Mouse (Mus musculus) hindbrain, embryonic 10.5 days (tissue): ENCODE results near the gene Igsf11. TPM values are rescaled to one million over a fixed set of nuclear protein-coding genes. Genes with fewer than 3 reads are reported as not detected.
A peak's percentile ranks its signal among the peaks of the same experiment; 100 is the strongest.

Source experiments
- DNase-seq: peaks from one replicate; pipeline ENCODE4 v3.0.0-alpha.2; 2017; ENCODE audit warnings: low spot score
- H3K27ac ChIP-seq: fragments of 300-500 bp; sonication (generic); 2 replicates; pipeline ENCODE4 v1.5.1; 2016; ENCODE audit warnings: mild to moderate bottlenecking, moderate library complexity
- H3K27me3 ChIP-seq: fragments of 300-500 bp; sonication (generic); 2 replicates; pipeline ENCODE4 v1.6.1; 2016; ENCODE audit warnings: mild to moderate bottlenecking; ENCODE audit not compliant: poor library complexity, insufficient read depth, severe bottlenecking
- H3K36me3 ChIP-seq: fragments of 300-500 bp; sonication (generic); 2 replicates; pipeline ENCODE4 v1.6.1; 2016; ENCODE audit warnings: mild to moderate bottlenecking, moderate library complexity
- H3K4me1 ChIP-seq: fragments of 300-500 bp; sonication (generic); replicated peaks from 2 replicates; pipeline ENCODE4 v1.6.1; 2016; ENCODE audit warnings: mild to moderate bottlenecking
- H3K4me3 ChIP-seq: fragments of 300-500 bp; sonication (generic); 2 replicates; pipeline ENCODE4 v1.5.1; 2016; ENCODE audit warnings: mild to moderate bottlenecking, moderate library complexity
- H3K9me3 ChIP-seq: fragments of 300-500 bp; sonication (generic); 2 replicates; pipeline ENCODE4 v1.6.1; 2016; ENCODE audit warnings: mild to moderate bottlenecking, moderate library complexity
- WGBS: fragments of 180-500 bp; shearing (Covaris S2); methylation state at CpG from one replicate; pipeline ENCODE4 v1.1.7; 2016; 5-methylcytosine and 5-hydroxymethylcytosine counted together
- polyA plus RNA-seq: library from polyadenylated mRNA; unstranded; fragments of >200 nt; fragmentation: Nextera tagmentation; extraction: Ambion mirVana; gene quantifications from 2 replicates; pipeline ENCODE4 v1.2.1, GENCODE M21; 2016

The Igsf11 gene
- polyA plus RNA-seq, 1 experiment from 2014 or later, result 3.3 TPM

DNA sequence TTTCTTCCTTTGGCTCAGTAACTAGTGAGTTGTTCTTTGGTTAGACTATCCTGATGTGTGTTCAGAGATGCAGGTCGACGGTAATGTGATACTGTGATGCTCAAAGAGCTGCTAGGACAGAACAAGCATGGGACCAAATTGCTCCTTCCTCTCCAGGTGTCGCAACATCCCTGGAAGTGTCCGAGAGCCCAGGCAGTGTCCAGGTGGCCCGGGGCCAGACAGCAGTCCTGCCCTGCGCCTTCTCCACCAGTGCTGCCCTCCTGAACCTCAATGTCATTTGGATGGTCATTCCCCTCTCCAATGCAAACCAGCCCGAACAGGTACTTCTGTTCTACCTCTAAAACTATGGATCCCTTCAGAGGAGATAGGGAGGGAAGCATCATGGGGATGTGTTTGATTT, 114.5 kb downstream of the Igsf11 start:
- 93% methylated on average over 7 of the region's 7 CpGs for WGBS

DNA sequence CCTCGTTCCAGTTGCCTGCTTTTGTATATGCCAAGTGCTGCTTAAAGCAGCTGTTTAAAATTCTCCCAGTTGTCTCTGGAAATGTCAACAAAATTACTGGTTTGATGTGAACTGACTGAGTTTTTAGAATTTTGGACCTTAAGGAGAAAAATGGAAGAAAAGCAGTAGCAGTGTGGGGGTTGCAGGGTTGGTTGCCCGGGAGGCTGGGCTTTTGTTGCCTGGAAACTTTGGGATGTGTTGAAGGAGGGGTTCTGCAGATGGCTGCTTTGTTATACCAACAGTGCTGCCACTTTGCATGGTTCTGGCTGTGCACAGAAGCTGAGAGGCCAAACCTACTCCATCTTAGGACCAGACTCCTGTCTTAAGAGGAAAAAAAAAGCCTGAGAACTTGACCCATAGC, 127.0 kb downstream of the Igsf11 start:
- Histone ChIP-seq H3K27me3 (no peaks in the 10 kb centered on the region), H3K4me1 (peaks cover 8% of the 10 kb centered on the region; the same call in 1 of the 2 replicates), H3K36me3 (no peaks in the 10 kb centered on the region), H3K9me3 (no peaks in the 10 kb centered on the region), H3K4me3 (no peak overlapping the region), H3K27ac (peak overlapping the region; percentile 67)
- no peak for DNase-seq
- 46% methylated on average over 2 of the region's 2 CpGs for WGBS

More for the DNA sequence above, 114.5 kb downstream of the Igsf11 start:
- no peaks in the 10 kb centered on the region for H3K27me3 ChIP-seq
- H3K36me3 ChIP-seq, result no peaks in the 10 kb centered on the region
- peaks cover 3% of the 10 kb centered on the region; the same call in 1 of the 2 replicates for H3K9me3 ChIP-seq
- no peak overlapping the region for H3K27ac ChIP-seq
- no peak overlapping the region for H3K4me3 ChIP-seq
- DNase-seq, result no peak
- no peaks in the 10 kb centered on the region for H3K4me1 ChIP-seq

DNA sequence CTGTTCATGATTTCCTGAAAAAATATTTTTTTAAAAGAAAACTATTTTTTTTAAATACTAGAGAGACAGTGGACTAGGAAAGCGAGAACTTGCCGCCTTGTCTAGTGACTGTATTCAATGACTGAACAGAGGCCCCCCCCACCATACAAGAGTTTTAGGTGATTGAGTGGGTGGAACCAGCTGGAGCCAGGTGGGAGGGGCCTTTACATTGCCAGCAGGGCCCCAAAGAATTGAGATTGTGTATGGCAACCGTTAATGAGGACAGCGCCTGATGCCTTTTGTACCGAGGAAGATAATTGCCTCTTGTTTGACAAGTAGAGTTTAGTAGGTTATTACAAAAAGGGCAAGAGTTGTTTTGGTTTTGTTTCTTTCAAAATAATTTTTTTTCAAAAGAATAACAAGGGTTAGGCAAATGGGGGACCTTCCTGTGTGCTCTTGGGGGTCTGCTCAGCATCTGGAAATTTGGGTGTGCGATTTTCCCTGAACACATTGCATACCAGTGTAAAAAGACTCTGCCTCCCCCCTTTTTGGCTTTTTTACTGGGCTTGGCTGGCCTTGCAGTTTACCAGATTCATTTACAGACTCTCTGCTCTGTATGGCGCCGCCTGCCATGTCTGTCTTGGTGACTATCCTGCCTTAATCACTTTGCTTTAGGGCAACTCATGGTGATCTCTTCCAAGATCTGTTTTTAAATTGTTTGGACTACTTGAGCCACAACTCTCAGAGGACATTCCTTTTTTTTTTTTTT, 133.7 kb downstream of the Igsf11 start:
- no peaks in the 10 kb centered on the region for H3K9me3 ChIP-seq
- H3K27ac ChIP-seq, result no peak overlapping the region
- no peak for DNase-seq
- 0 out of 2 replicates have a peak, but pooled peaks cover 11% of the 10 kb centered on the region for H3K4me1 ChIP-seq
- WGBS, result 78% methylated on average over 8 of the region's 8 CpGs
- no peaks in the 10 kb centered on the region for H3K27me3 ChIP-seq
- no peaks in the 10 kb centered on the region for H3K36me3 ChIP-seq
- no peak overlapping the region for H3K4me3 ChIP-seq

DNA sequence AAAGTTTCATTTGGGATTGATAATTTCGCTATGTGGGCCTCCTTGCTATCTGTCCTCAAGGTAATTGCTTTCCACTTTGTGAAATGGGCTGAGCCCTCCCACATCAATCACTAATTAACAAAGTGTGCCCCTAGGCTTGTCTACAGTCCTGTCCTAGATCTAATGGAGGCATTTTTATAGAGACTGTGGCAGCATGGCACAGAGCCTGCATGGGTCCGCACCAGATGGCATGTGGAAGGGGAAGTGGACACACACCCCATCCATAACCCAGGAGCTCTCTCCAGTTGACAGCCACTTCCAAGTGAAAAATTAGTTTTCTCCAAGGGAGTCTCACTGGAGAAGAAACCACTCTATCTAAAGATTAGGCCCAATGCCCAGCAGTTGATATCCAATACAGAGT, 138.9 kb downstream of the Igsf11 start:
- no peak overlapping the region for H3K4me3 ChIP-seq
- H3K36me3 ChIP-seq, result no peaks in the 10 kb centered on the region
- no peaks in the 10 kb centered on the region for H3K9me3 ChIP-seq
- no peak overlapping the region for H3K27ac ChIP-seq
- no peaks in the 10 kb centered on the region for H3K4me1 ChIP-seq
- DNase-seq, result no peak
- no peaks in the 10 kb centered on the region for H3K27me3 ChIP-seq
- 83% methylated on average over 2 of the region's 2 CpGs for WGBS

DNA sequence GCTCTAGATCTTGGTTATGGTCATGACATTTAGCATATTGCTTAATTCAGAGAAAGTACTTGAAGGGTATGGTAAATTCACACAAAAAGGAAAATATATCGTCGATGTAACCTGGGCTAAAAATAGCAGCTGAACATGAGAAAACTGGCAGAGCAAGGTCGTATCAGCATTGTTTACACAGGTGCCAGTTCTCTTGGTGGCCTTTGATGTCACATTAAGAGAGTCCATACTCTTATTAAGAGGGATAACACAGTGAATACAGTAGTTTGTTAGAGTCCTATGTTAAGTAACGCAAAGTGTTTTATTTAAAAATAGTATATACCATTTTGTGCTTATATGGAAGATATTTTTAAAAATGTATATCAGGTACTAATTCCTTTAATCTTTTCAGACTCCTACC, 144.8 kb downstream of the Igsf11 start:
- 69% methylated on average over 4 of the region's 4 CpGs for WGBS
- H3K4me1 ChIP-seq, result no peaks in the 10 kb centered on the region

DNA sequence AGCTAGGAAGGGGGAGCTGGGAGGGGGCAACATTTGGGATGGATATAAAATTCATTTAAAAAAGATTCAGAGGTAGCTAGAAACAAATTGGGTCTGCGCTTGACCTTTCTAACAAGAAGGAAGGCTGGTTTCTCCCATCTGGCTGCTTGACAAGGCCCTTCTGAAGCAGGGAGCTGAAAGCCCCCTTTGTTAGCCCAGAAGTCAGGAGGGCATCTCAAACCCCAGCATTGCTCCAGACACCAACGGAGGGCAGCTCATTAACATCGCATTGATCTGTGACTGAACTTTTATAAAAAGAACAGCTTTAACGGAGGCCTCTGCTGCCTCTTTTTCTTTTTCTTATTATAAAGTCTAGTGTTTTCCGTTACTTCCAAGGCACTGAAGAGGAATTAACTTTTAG, 151.9 kb downstream of the Igsf11 start:
- DNase-seq, result peak; percentile 33
- peak overlapping the region; percentile 69 for H3K27ac ChIP-seq
- H3K4me1 ChIP-seq, result peaks cover 28% of the 10 kb centered on the region
- no peaks in the 10 kb centered on the region for H3K36me3 ChIP-seq
- no peaks in the 10 kb centered on the region for H3K27me3 ChIP-seq
- H3K9me3 ChIP-seq, result no peaks in the 10 kb centered on the region
- no peak overlapping the region for H3K4me3 ChIP-seq
- 26% methylated on average over 5 of the region's 5 CpGs for WGBS

More for the DNA sequence above, 144.8 kb downstream of the Igsf11 start:
- Histone ChIP-seq H3K36me3 (no peaks in the 10 kb centered on the region), H3K27ac (no peak overlapping the region), H3K9me3 (no peaks in the 10 kb centered on the region), H3K4me3 (no peak overlapping the region), H3K27me3 (no peaks in the 10 kb centered on the region)
- DNase-seq, result no peak

DNA sequence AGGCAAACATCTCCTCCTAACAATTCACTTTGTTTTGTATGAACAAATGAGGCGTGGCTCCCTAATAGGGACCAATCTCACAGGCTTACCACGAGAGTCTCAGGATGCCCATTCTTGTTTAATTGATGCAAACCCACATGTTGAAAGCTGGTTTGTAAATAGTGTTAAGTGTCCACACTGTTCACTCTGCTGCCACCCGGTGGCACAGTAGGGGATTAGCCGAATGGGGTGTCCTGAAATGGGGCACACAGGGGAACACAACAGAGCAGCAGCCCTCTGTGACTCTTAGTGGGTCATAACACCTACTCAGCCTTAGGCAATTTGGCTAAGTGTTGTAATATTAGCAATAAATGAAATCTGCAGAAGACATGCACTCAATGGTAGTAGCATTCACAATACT, 156.4 kb downstream of the Igsf11 start:
- peak; percentile 45 for DNase-seq
- H3K4me3 ChIP-seq, result no peak overlapping the region
- peaks cover 19% of the 10 kb centered on the region for H3K4me1 ChIP-seq
- peaks cover 7% of the 10 kb centered on the region; the same call in 1 of the 2 replicates for H3K27me3 ChIP-seq
- 17% methylated on average over 4 of the region's 4 CpGs for WGBS
- H3K36me3 ChIP-seq, result no peaks in the 10 kb centered on the region
- H3K9me3 ChIP-seq, result no peaks in the 10 kb centered on the region
- H3K27ac ChIP-seq, result no peak overlapping the region

DNA sequence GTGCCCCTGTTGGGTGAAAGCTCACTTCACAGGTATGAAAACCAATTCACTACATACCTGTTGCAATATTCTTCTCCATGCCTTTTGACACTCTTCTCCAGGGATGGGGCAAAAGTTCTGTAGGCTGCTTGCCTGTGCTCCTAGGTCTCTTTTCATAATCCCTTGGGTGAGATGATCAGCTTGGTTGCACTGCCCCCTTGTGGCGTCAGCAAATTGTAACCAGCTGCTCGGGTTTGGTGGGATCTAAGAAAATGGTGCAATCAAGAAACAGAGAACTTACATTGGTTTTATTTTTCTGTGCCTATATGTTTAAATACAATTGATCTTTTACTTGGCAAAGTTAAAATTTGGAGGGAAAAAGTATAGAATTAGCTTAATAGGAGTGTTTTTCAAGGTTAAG, 160.5 kb downstream of the Igsf11 start:
- peaks cover 10% of the 10 kb centered on the region; the same call in 1 of the 2 replicates for H3K27me3 ChIP-seq
- WGBS, result 0% methylated on average over 2 of the region's 2 CpGs
- peak; percentile 79 for DNase-seq
- H3K4me3 ChIP-seq, result no peak overlapping the region
- no peaks in the 10 kb centered on the region for H3K9me3 ChIP-seq
- H3K36me3 ChIP-seq, result no peaks in the 10 kb centered on the region
- no peaks in the 10 kb centered on the region for H3K4me1 ChIP-seq
- no peak overlapping the region for H3K27ac ChIP-seq

DNA sequence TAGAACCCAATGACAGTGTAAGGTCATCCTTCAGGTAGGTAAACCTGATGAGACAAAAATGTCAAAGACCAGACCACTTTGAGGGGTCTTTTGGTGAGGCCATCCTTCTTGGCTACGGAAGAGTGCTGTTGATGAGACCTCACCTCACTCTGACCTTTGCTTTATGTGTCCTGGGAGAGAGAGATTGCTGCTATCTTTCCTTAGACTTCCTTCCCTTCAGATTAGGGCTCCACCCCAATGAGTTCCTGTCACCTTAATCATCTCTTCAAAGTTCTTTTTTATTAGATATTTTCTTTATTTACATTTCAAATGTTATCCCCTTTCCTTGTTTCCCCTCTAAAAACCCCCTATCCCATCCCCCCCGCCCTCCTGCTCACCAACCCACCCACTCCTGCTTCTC, 161.3 kb downstream of the Igsf11 start:
- 87% methylated on average over 2 of the region's 2 CpGs for WGBS
- H3K9me3 ChIP-seq, result no peaks in the 10 kb centered on the region
- H3K36me3 ChIP-seq, result no peaks in the 10 kb centered on the region
- H3K27me3 ChIP-seq, result peaks cover 10% of the 10 kb centered on the region; the same call in 1 of the 2 replicates
- DNase-seq, result no peak
- H3K4me3 ChIP-seq, result no peak overlapping the region
- no peak overlapping the region for H3K27ac ChIP-seq
- H3K4me1 ChIP-seq, result no peaks in the 10 kb centered on the region

DNA sequence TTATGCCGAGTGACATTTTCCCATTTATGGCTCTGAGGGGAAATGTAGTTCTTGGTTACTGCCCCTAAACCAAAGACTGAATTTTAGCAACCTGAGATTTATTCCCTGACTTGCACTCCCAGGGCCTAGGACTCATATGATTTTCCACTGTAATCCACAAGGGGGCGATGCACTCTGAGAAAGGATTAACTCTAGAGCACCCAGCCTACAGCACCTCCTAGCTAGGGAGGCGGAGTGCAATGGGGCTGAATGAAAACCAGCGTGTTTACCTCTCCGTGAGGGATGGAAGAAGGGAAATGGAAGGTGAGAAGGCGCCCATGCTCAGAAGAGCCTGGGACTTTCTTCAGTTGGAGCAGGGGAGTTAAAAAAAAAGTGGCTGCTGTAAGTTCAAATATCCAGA, 163.6 kb downstream of the Igsf11 start:
- H3K9me3 ChIP-seq, result no peaks in the 10 kb centered on the region
- H3K36me3 ChIP-seq, result no peaks in the 10 kb centered on the region
- DNase-seq, result peak; percentile 46
- H3K4me1 ChIP-seq, result no peaks in the 10 kb centered on the region
- H3K4me3 ChIP-seq, result no peak overlapping the region
- H3K27me3 ChIP-seq, result peaks cover 10% of the 10 kb centered on the region; the same call in 1 of the 2 replicates
- H3K27ac ChIP-seq, result no peak overlapping the region
- 20% methylated on average over 6 of the region's 6 CpGs for WGBS

DNA sequence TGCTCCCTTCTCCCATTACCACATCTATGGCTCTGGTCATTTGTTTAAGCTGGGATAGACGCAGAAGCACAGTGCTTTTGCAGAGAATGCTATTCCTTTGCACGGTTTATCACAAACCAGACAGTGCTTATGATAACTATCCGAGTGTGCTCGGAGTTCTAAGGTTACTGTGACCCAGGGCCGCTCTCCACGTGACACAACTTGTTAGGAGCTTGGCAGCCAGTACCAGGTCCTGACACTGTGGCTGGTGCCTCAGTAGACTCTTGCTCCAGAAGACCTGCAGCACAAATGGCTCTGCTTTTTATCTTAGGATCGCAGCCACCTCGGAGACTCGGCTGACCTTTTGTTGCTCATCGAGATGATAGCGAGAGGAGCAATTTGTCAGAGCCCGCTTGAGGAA, 164.5 kb downstream of the Igsf11 start:
- Histone ChIP-seq H3K27me3 (peaks cover 10% of the 10 kb centered on the region; the same call in 1 of the 2 replicates), H3K9me3 (no peaks in the 10 kb centered on the region), H3K36me3 (no peaks in the 10 kb centered on the region), H3K4me3 (no peak overlapping the region), H3K4me1 (no peaks in the 10 kb centered on the region), H3K27ac (no peak overlapping the region)
- 76% methylated on average over 12 of the region's 12 CpGs for WGBS
- DNase-seq, result no peak

DNA sequence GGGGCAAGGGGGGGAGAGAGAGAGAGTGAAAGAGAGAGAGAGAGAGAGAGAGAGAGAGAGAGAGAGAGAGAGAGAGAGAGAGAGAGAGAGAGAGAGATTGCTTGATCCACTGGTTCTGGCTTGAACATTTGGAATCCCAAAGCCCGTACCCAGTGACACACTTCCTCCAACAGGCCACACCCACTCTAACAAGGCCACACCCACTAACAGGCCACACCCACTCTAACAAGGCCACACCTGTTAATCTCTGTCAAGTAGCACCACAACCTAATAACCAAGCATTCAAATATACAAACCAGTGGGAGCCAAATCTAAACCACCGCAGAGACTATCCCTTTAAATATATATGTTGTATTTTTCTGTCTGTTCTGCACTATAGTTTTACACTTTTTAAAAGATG, 166.4 kb downstream of the Igsf11 start:
- Histone ChIP-seq H3K4me3 (no peak overlapping the region), H3K9me3 (no peaks in the 10 kb centered on the region), H3K27me3 (peaks cover 4% of the 10 kb centered on the region; the same call in 1 of the 2 replicates), H3K36me3 (no peaks in the 10 kb centered on the region), H3K27ac (no peak overlapping the region), H3K4me1 (no peaks in the 10 kb centered on the region)
- WGBS, result 99% methylated on average over 2 of the region's 2 CpGs
- DNase-seq, result no peak

DNA sequence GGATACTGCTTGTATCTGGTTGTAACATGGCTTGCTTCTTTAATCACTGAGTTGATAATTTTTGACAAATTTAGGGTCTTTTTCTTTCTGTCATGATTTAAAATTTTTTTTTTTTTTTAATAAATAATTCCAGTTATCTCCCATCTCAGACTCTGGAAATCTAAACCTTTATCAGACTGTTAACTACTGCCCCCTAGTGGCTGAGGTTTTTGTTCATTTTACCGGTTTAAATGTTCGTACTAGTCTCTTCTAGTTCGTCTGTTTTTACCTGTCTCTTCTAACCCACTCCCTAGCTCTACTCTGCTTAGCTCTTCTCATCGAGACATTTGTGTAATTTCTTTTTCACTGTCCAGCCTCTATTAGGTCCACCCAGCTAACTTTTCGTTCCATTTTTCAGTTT, 170.1 kb downstream of the Igsf11 start:
- Histone ChIP-seq H3K27ac (no peak overlapping the region), H3K4me1 (peaks cover 2% of the 10 kb centered on the region), H3K9me3 (no peaks in the 10 kb centered on the region), H3K4me3 (no peak overlapping the region), H3K36me3 (no peaks in the 10 kb centered on the region), H3K27me3 (no peaks in the 10 kb centered on the region)
- 45% methylated on average over 5 of the region's 5 CpGs for WGBS
- no peak for DNase-seq
